35 mouse cellular contexts compared by ENCODE assay signal in the genomic region with DNA sequence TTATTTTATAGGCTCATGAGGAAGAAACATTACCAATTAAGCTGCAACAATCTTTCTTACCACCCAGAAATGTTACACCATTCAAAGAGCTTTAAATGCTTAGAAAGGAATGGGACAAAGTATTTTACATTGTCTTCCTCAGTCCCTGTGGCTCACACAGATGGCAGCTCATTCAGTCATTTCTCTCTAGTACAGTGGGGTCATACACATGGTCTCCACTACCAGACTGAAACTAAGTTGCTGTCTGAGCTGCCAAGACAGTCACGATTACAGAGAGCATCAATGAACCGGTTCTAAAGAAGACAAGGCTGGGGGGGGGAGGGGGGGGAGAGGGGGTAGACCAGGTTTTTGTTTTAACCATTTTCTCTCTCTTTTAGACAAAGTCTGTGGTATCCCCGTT. TPM values are rescaled to one million over a fixed set of nuclear protein-coding genes. Genes with fewer than 3 reads are reported as not detected.
A peak's percentile ranks its signal among the peaks of the same experiment; 100 is the strongest.
DNase-seq lines count a peak whose midpoint lies in the region; ATAC-seq lines count a peak whose summit lies in the region.
"Had no signal": no experiment of that assay in that cellular context is flagged by ENCODE, and none has a peak within 500 bp of the region (broad histone marks: within the 10 kb centered on the region; RNA-seq: fewer than 3 reads in every experiment).

No protein-coding gene starts in this region.

- H3K36me3 ChIP-seq in forebrain, embryonic 14.5 days (ENCODE audit: control insufficient read depth, insufficient read depth, low read length) = no peaks in the 10 kb centered on the region
- H3K36me3 ChIP-seq in forebrain, embryonic 12.5 days (replicated peaks) = no peaks in the 10 kb centered on the region
- H3K36me3 ChIP-seq in liver, embryonic 11.5 days (ENCODE audit: control insufficient read depth, insufficient read depth, low read length) = no peaks in the 10 kb centered on the region
- H3K36me3 ChIP-seq in liver, embryonic 12.5 days = no peaks in the 10 kb centered on the region
- no peaks in the 10 kb centered on the region for H3K36me3 ChIP-seq in liver, embryonic 15.5 days (replicated peaks)
- H3K36me3 ChIP-seq: heart, embryonic 13.5 days; hindbrain, embryonic 13.5 days; midbrain, embryonic 13.5 days; neural tube, embryonic 13.5 days had no signal

- H3K9ac ChIP-seq in forebrain, embryonic 14.5 days (ENCODE audit: low read length) = no peak overlapping the region
- H3K9ac ChIP-seq in forebrain, embryonic 12.5 days = no peak overlapping the region
- H3K9ac ChIP-seq in liver, embryonic 11.5 days (ENCODE audit: low read depth, low read length) = no peak overlapping the region
- H3K9ac ChIP-seq in liver, embryonic 12.5 days = no peak overlapping the region
- H3K9ac ChIP-seq in liver, embryonic 15.5 days = no peak overlapping the region
- H3K9ac ChIP-seq: heart, embryonic 13.5 days; hindbrain, embryonic 13.5 days; midbrain, embryonic 13.5 days; neural tube, embryonic 13.5 days had no signal

- H3K4me1 ChIP-seq in forebrain, embryonic 14.5 days (ENCODE audit: control insufficient read depth, insufficient read depth, low read length) = peaks cover 18% of the 10 kb centered on the region
- peaks cover 30% of the 10 kb centered on the region for H3K4me1 ChIP-seq in forebrain, embryonic 12.5 days
- H3K4me1 ChIP-seq in liver, embryonic 11.5 days (replicated peaks; ENCODE audit: control insufficient read depth, insufficient read depth, low read length) = peaks cover 55% of the 10 kb centered on the region
- peaks cover 88% of the 10 kb centered on the region for H3K4me1 ChIP-seq in liver, embryonic 12.5 days
- H3K4me1 ChIP-seq in liver, embryonic 15.5 days (replicated peaks) = peaks cover 82% of the 10 kb centered on the region

- no peak overlapping the region for H3K4me2 ChIP-seq in forebrain, embryonic 14.5 days (ENCODE audit: low read length)
- H3K4me2 ChIP-seq in forebrain, embryonic 12.5 days = no peak overlapping the region
- no peak overlapping the region for H3K4me2 ChIP-seq in liver, embryonic 11.5 days
- no peak overlapping the region for H3K4me2 ChIP-seq in liver, embryonic 12.5 days
- H3K4me2 ChIP-seq in liver, embryonic 15.5 days = no peak overlapping the region
- H3K4me2 ChIP-seq: heart, embryonic 13.5 days; hindbrain, embryonic 13.5 days; midbrain, embryonic 13.5 days; neural tube, embryonic 13.5 days had no signal

- 22% methylated on average over 3 of the region's 3 CpGs for WGBS in forebrain, embryonic 14.5 days
- 32% methylated on average over 3 of the region's 3 CpGs for WGBS in forebrain, embryonic 12.5 days
- 64% methylated on average over 3 of the region's 3 CpGs for WGBS in liver, embryonic 11.5 days
- WGBS in liver, embryonic 12.5 days (ENCODE audit: insufficient replicate concordance) = 54% methylated on average over 3 of the region's 3 CpGs
- 44% methylated on average over 3 of the region's 3 CpGs for WGBS in liver, embryonic 15.5 days (ENCODE audit: insufficient replicate concordance)

- no peaks in the 10 kb centered on the region for H3K27me3 ChIP-seq in forebrain, embryonic 14.5 days (replicated peaks; ENCODE audit: control insufficient read depth, insufficient read depth, low read length)
- no peaks in the 10 kb centered on the region for H3K27me3 ChIP-seq in forebrain, embryonic 12.5 days
- no peaks in the 10 kb centered on the region for H3K27me3 ChIP-seq in liver, embryonic 11.5 days (replicated peaks; ENCODE audit: control insufficient read depth, insufficient read depth, low read length)
- H3K27me3 ChIP-seq in liver, embryonic 12.5 days (replicated peaks) = no peaks in the 10 kb centered on the region
- H3K27me3 ChIP-seq in liver, embryonic 15.5 days = no peaks in the 10 kb centered on the region
- H3K27me3 ChIP-seq: heart, embryonic 13.5 days; hindbrain, embryonic 13.5 days; midbrain, embryonic 13.5 days; neural tube, embryonic 13.5 days had no signal

- H3K27ac ChIP-seq in forebrain, embryonic 14.5 days (ENCODE audit: low read depth, low read length) = no peak overlapping the region
- H3K27ac ChIP-seq in forebrain, embryonic 12.5 days = no peak overlapping the region
- peak overlapping the region; percentile 89 for H3K27ac ChIP-seq in liver, embryonic 11.5 days (ENCODE audit: low read depth, low read length)
- H3K27ac ChIP-seq in liver, embryonic 12.5 days = peak overlapping the region; percentile 97
- H3K27ac ChIP-seq in liver, embryonic 15.5 days (replicated peaks) = peak overlapping the region; percentile 88
- H3K27ac ChIP-seq: heart, adult 2 months; heart, embryonic 13.5 days; hindbrain, embryonic 13.5 days; midbrain, embryonic 13.5 days; neural tube, embryonic 13.5 days; stomach, postnatal 0 days had no signal

- H3K4me3 ChIP-seq in forebrain, embryonic 14.5 days (ENCODE audit: low read depth, low read length) = no peak overlapping the region
- H3K4me3 ChIP-seq in forebrain, embryonic 12.5 days (replicated peaks) = no peak overlapping the region
- no peak overlapping the region for H3K4me3 ChIP-seq in liver, embryonic 11.5 days (ENCODE audit: low read depth, low read length)
- no peak overlapping the region for H3K4me3 ChIP-seq in liver, embryonic 12.5 days
- H3K4me3 ChIP-seq in liver, embryonic 15.5 days (replicated peaks) = no peak overlapping the region
- H3K4me3 ChIP-seq: erythroblast, embryonic 14.5 days; heart, adult 2 months; heart, embryonic 13.5 days; hindbrain, embryonic 13.5 days; midbrain, embryonic 13.5 days; myocyte; neural tube, embryonic 13.5 days had no signal

- DNase-seq in forebrain, embryonic 14.5 days (ENCODE audit: low spot score) = peak; percentile 34
- no peak for DNase-seq in liver, embryonic 11.5 days (ENCODE audit: low spot score)
- no peak for DNase-seq in liver
- no peak for DNase-seq in frontal cortex, postnatal 36 days (ENCODE audit: low spot score in 2 of 2)
- DNase-seq: adrenal gland, postnatal 14 days; cerebellum, adult 18-20 months; cerebellum, postnatal 14 days; gastrocnemius, postnatal 25 days; heart, adult 2 months; heart, postnatal 10 days; kidney, adult 11 months; kidney, postnatal 14 days; layer of hippocampus, adult 9-11 months; lung, postnatal 36 days; right cerebral cortex, postnatal 4 days; thymus, adult 18-20 months; thymus, postnatal 36 days had no signal

- no peaks in the 10 kb centered on the region for H3K9me3 ChIP-seq in forebrain, embryonic 14.5 days (replicated peaks; ENCODE audit: control insufficient read depth, low read length)
- H3K9me3 ChIP-seq in forebrain, embryonic 12.5 days = no peaks in the 10 kb centered on the region
- no peaks in the 10 kb centered on the region for H3K9me3 ChIP-seq in liver, embryonic 11.5 days (ENCODE audit: control insufficient read depth, low read length)
- H3K9me3 ChIP-seq in liver, embryonic 12.5 days (replicated peaks) = no peaks in the 10 kb centered on the region
- H3K9me3 ChIP-seq in liver, embryonic 15.5 days (replicated peaks) = no peaks in the 10 kb centered on the region
- H3K9me3 ChIP-seq: heart, embryonic 13.5 days; hindbrain, embryonic 13.5 days; midbrain, embryonic 13.5 days; neural tube, embryonic 13.5 days had no signal

- no peak for ATAC-seq in forebrain, embryonic 14.5 days
- no peak for ATAC-seq in forebrain, embryonic 12.5 days (ENCODE audit: low FRiP score)
- no peak for ATAC-seq in liver, embryonic 11.5 days (replicated peaks; ENCODE audit: low FRiP score)
- ATAC-seq in liver, embryonic 12.5 days = no peak
- no peak for ATAC-seq in liver, embryonic 15.5 days (ENCODE audit: insufficient read depth)
- ATAC-seq: CD4-positive, CD25-positive, alpha-beta regulatory T cell, adult 4 months; midbrain, embryonic 13.5 days had no signal

RNA-seq across cellular contexts. Expression of a gene that starts 15.3 kb away (rescaled TPM):
- polyA plus RNA-seq in forebrain, embryonic 14.5 days (2014; fragmentation: Nextera tagmentation; extraction: Ambion mirVana) = not detected in 2 replicates
- not detected in 2 replicates for polyA plus RNA-seq in forebrain, embryonic 12.5 days (2016; fragmentation: Nextera tagmentation; extraction: Ambion mirVana)
- not detected in 2 replicates for polyA plus RNA-seq in liver, embryonic 11.5 days (2014; fragmentation: Nextera tagmentation; extraction: Ambion mirVana)
- polyA plus RNA-seq in liver, embryonic 12.5 days (2016; fragmentation: Nextera tagmentation; extraction: Ambion mirVana) = not detected in 2 replicates
- not detected in 2 replicates for polyA plus RNA-seq in liver, embryonic 15.5 days (2015; fragmentation: Nextera tagmentation; extraction: Ambion mirVana)
- polyA plus RNA-seq: CD4-positive, CD25-positive, alpha-beta regulatory T cell, adult 4 months; cortical plate, adult 2 months; embryonic facial prominence, embryonic 14.5 days; erythroblast, embryonic 14.5 days; heart, embryonic 13.5 days; hindbrain, embryonic 13.5 days; kidney, embryonic 14.5 days; limb, embryonic 11.5 days; liver, adult 2 months; lung, embryonic 16.5 days; midbrain, embryonic 13.5 days; myocyte; neural tube, embryonic 13.5 days; spleen, adult 2 months; stomach, postnatal 0 days had no signal

RNA-seq across cellular contexts. Expression of a gene that starts 19.7 kb away (rescaled TPM):
- 13.7 and 15.5 TPM in 2 replicates for polyA plus RNA-seq in forebrain, embryonic 14.5 days (2014; fragmentation: Nextera tagmentation; extraction: Ambion mirVana)
- 9.5 and 10.0 TPM in 2 replicates for polyA plus RNA-seq in forebrain, embryonic 12.5 days (2016; fragmentation: Nextera tagmentation; extraction: Ambion mirVana)
- polyA plus RNA-seq in liver, embryonic 11.5 days (2014; fragmentation: Nextera tagmentation; extraction: Ambion mirVana) = 27.5 and 30.3 TPM in 2 replicates
- 26.7 and 27.6 TPM in 2 replicates for polyA plus RNA-seq in liver, embryonic 12.5 days (2016; fragmentation: Nextera tagmentation; extraction: Ambion mirVana)
- 17.3 and 20.1 TPM in 2 replicates for polyA plus RNA-seq in liver, embryonic 15.5 days (2015; fragmentation: Nextera tagmentation; extraction: Ambion mirVana)

Comparison
In these comparisons a context has a peak if more than half of its experiments do, and no peak if none do; other contexts are left out.
1. H3K27ac ChIP-seq: peak in liver, embryonic 11.5 days (single experiment), liver, embryonic 12.5 days (single experiment) and liver, embryonic 15.5 days (single experiment); none in forebrain, embryonic 14.5 days (single experiment) and forebrain, embryonic 12.5 days (single experiment).